Mouse (Mus musculus) erythroblast, embryonic 14.5 days (primary cell): ENCODE results near the gene Avil. TPM values are rescaled to one million over a fixed set of nuclear protein-coding genes. Genes with fewer than 3 reads are reported as not detected.

Experiments used
- H3K27me3 ChIP-seq: 2 replicates; pipeline ENCODE4 v1.6.1; 2012; ENCODE audit warnings: inconsistent platforms; ENCODE audit not compliant: control insufficient read depth
- H3K36me3 ChIP-seq: 2 replicates; pipeline ENCODE4 v1.6.1; 2012; ENCODE audit warnings: mild to moderate bottlenecking, inconsistent platforms; ENCODE audit not compliant: control insufficient read depth
- H3K4me1 ChIP-seq: 2 replicates; pipeline ENCODE4 v1.6.1; 2012; ENCODE audit warnings: inconsistent platforms; ENCODE audit not compliant: control insufficient read depth
- H3K4me3 ChIP-seq: replicated peaks from 2 replicates; pipeline ENCODE3; 2012; ENCODE audit warnings: moderate library complexity, mild to moderate bottlenecking, inconsistent platforms
- H3K9me3 ChIP-seq: 2 replicates; pipeline ENCODE4 v1.6.1; 2012; ENCODE audit warnings: low read length, inconsistent platforms, mixed read lengths; ENCODE audit not compliant: control insufficient read depth
- GATA1 ChIP-seq: IDR thresholded peaks from 2 replicates; pipeline ENCODE4 v1.6.1; 2012; ENCODE audit warnings: low read length, inconsistent platforms, mixed read lengths
- TAL1 ChIP-seq: IDR thresholded peaks from 3 replicates; pipeline ENCODE4 v1.6.1; 2012; ENCODE audit warnings: low read length, inconsistent platforms, mixed read lengths
- polyA plus RNA-seq: library from polyadenylated mRNA; stranded (reverse); fragments of >175 nt; gene quantifications from 2 replicates; pipeline ENCODE4 v1.2.3, GENCODE M21; 2012

Avil gene
- polyA plus RNA-seq, 1 experiment = 0.01 TPM

DNA sequence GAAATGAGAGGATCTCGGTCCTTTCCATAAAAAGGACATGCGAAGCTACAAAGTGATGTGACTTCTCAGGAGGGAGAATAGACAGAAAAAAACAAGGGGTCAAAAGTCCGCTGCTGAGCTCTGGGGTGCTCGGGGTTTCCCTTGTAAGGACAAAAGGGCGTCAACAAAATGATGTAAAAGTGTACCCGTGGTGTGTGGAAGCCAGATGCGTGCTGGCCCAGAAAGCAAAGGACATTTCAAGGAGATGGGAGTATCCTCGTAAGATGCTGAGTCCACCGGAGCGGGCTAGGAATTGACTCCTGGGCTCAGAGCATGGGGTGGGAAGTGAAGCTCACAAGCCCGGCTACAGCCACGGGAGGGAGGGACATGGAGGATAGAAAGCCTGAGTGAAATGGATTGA, 37.1 kb downstream of the Avil start:
- H3K9me3 ChIP-seq = peaks cover 4% of the 10 kb centered on the region
- no peaks in the 10 kb centered on the region for H3K36me3 ChIP-seq
- peaks cover 20% of the 10 kb centered on the region for H3K4me1 ChIP-seq
- no peak overlapping the region for H3K4me3 ChIP-seq
- no peak for TF ChIP-seq TAL1
- no peak for TF ChIP-seq GATA1
- peaks cover 56% of the 10 kb centered on the region for H3K27me3 ChIP-seq

DNA sequence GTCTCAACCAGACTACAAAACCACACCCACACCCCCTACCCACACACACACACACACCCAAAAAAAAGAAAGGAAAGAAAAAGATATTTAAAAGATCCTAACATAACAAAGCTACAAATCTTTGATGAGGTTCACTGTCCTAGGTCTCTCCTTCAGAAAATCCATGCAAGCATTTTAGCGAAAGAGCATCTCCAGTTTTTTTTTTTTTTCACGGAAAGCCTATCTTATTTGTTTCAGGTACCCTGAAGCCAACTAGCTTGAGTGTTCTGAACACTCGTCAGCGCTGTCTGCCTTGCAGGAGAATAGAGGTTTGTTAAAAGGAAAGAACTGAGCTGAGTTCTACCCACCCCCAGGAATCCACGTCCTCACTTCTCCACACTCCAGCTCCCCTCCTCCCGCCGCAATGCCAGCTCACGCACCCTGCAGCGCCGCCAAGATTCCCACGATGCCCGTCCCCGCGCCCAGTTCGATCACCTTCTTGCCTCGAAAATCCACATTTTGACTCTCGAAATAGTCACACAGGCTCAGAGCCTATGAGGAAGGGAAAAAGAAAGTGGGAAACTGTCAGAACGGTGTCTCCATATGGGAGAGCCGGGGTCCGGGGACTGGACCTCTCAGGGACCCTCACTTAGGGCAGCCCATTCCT, 40.2 kb downstream of the Avil start:
- Histone ChIP-seq H3K4me1 (peaks cover 27% of the 10 kb centered on the region), H3K9me3 (peaks cover 4% of the 10 kb centered on the region), H3K36me3 (peaks cover 16% of the 10 kb centered on the region), H3K27me3 (peaks cover 55% of the 10 kb centered on the region), H3K4me3 (peak overlapping the region; percentile 80)
- TF ChIP-seq GATA1 = no peak
- TF ChIP-seq TAL1 = no peak

DNA sequence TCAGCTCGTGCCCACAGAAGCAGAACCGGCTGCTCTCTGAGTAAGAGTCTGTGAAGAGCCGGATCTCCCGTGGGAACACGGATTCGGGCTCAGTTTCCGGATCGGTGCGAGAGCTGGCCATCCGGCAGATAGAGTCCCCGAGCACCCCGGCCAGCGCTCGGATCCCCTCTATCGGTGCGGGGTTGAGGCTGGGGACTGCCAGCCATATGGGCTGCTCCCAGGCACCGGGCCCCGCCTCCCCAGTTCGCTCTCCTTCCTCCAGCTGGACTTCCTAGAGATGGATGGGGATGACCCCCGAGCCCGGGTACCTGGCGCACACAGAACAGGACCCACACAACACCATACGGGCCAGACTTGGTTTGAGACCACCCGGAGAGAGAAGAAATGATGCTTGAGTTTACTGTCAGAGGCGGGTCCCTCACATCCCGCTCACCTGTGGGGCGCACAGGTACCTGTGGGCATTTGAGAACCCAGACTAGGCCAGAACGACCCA, 40.8 kb downstream of the Avil start, which contains the start of the genes Mettl1 and Eef1akmt3:
TSS of gene Mettl1 (plus strand) at position 141 of the 493 bp plus-strand sequence.
TSS of gene Eef1akmt3 (minus strand) at position 240 of the 493 bp plus-strand sequence.
- peaks cover 50% of the 10 kb centered on the region for H3K27me3 ChIP-seq
- TF ChIP-seq GATA1 (no peak), TAL1 (no peak)

DNA sequence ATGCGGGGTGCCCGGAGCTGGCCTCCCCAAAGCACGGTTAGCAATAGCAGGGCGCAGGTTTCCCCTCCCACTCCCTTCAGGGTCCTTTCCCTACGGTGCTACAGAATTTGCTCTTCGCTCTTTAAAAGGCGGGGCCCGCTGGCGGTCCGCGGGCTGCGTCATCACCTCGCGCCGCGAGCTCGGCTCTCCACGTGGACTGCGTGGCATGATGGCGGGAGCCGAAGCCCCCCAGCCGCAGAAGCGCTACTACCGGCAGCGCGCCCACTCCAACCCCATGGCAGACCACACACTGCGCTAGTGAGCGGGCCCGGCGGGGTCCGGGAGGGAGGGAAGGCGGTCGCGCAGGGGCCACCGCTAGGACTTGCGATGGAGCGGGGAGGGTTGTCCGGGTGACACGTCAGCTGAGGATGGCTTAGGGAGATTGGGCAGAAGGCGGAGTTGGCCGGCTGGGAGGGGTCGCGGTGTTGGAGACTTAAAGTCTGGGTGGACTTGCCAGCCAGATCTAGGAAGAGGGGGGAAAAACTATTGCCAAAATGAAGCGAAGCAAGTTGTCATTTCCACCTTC, 41.3 kb downstream of the Avil start:
- Histone ChIP-seq H3K9me3 (peaks cover 4% of the 10 kb centered on the region), H3K4me3 (peak overlapping the region; percentile 80), H3K36me3 (peaks cover 18% of the 10 kb centered on the region), H3K27me3 (peaks cover 47% of the 10 kb centered on the region), H3K4me1 (peaks cover 27% of the 10 kb centered on the region)
- TF ChIP-seq GATA1 = no peak

More for the DNA sequence above, 40.8 kb downstream of the Avil start, which contains the start of the genes Mettl1 and Eef1akmt3:
- H3K4me3 ChIP-seq = peak within 1 kb of the TSS; percentile 80
- H3K4me1 ChIP-seq = peaks cover 27% of the 10 kb centered on the region
- H3K36me3 ChIP-seq = peaks cover 18% of the 10 kb centered on the region
- peaks cover 4% of the 10 kb centered on the region for H3K9me3 ChIP-seq

DNA sequence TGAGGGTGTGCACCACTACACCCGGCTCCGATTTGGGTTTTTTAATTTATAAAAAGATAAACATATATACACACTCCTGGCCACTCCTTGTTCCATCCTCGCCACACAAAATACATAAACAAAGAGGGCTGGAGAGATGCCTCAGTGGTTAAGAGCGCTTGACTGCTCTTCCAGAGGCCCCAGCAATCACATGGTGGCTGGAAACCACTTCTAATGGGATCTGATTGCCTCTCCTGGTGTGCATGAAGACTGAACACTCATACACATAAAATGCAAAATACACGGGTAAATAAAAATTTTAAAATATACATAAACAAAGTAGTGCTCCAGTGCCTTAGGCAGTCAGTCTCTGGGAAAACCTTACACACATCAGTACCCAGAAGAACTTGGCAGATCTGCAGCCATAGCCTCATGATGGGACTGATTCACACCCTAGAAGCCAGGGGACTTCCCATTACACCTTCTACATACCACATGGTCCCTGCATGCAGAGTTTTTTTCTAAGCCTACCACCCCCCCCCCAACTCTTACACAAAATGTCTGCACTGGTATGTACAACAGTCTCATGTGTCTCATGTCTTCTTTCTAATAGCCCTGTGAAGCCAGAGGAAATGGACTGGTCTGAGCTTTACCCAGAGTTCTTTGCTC, 42.1 kb downstream of the Avil start:
- H3K4me1 ChIP-seq = peaks cover 27% of the 10 kb centered on the region
- no peak for TF ChIP-seq TAL1
- no peak for TF ChIP-seq GATA1
- H3K27me3 ChIP-seq = peaks cover 44% of the 10 kb centered on the region
- H3K36me3 ChIP-seq = peaks cover 18% of the 10 kb centered on the region
- peaks cover 4% of the 10 kb centered on the region for H3K9me3 ChIP-seq
- peak overlapping the region; percentile 80 for H3K4me3 ChIP-seq

DNA sequence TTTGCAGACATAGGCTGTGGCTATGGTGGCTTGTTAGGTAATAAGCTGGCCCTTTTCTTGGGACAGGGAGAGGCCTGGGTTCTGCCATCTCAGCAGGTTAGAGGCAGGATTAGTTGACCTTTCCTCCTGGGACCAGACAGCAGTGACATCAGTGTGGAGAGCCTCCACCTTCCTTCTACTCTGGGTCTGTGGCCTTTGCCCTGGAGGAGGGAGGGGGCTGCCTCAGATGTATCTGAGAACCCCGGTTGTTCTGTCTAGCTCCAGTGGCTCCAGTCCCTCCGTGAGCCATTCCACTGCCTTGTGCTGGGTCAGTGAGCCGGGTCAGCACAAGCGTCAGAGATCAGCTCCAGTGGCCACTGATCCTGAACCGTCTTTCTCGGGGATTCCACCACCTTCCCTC, 42.7 kb downstream of the Avil start:
- no peak for TF ChIP-seq TAL1
- no peak for TF ChIP-seq GATA1
- H3K9me3 ChIP-seq = peaks cover 4% of the 10 kb centered on the region
- peaks cover 45% of the 10 kb centered on the region for H3K27me3 ChIP-seq
- H3K4me3 ChIP-seq = no peak overlapping the region
- peaks cover 27% of the 10 kb centered on the region for H3K4me1 ChIP-seq
- peaks cover 18% of the 10 kb centered on the region for H3K36me3 ChIP-seq

DNA sequence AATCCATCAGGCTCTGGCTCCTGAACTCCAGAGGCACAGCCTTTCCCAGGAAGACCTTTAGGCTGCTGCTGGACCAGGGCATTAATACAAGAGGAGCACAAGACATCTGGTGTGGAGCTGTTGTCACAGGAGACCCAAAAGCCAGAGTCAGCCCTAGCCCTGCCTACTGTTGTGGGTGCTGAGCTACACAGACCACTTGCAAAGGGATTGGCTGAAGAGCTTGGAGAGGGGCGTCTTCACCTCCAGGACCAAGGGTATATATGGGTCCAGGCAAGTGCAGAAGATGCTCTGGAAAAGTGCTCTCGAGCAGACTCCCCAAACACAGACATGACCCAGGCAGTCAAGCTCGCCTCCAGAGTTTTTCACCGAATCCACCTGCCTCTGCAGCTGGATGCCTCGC, 47.4 kb downstream of the Avil start, which contains the start of gene Cyp27b1:
TSS of gene Cyp27b1 (plus strand) at position 297 of the 400 bp plus-strand sequence.
- peaks cover 3% of the 10 kb centered on the region for H3K4me1 ChIP-seq
- H3K4me3 ChIP-seq = no peak within 1 kb of the TSS
- H3K9me3 ChIP-seq = peaks cover 7% of the 10 kb centered on the region; the same call in 1 of the 2 replicates
- H3K36me3 ChIP-seq = peaks cover 18% of the 10 kb centered on the region
- peaks cover 55% of the 10 kb centered on the region for H3K27me3 ChIP-seq
- no peak for TF ChIP-seq GATA1
- no peak for TF ChIP-seq TAL1

DNA sequence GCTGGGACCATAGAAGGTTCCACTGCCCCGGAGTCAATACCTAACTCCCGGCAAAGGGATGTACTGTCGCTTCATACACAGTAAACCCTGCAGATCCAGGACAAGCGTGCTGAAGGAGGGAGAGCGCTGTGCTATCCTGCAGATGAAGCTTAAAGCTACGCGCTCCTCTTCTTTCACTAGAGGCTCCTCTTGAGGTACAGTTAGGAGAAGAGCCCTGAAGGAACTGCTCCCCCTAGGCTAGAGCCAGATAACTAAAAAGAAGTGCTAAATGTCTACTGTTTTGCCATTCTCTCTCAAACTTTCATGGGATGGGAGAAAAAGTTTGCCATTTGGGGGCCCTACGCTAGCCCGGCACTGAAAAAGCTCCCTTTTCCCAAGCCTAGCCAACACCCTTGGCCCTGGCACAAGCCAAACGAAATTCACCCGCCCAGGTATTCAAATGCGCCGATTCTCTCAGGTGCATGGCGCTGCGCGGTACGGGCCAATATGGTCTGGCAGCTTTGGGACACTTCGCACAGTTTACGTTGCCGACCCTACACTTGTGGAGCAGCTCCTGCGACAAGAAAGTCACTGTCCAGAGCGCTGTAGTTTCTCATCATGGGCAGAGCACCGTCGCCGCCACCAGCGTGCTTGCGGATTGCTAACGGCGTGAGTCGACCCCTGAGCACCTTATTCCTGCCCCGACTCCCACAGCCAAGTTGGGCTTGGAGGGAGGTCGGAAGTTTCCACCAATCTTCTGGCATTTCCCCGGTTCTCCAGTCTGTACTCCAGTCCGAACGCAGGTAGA, 48.3 kb downstream of the Avil start:
- Histone ChIP-seq H3K4me3 (no peak overlapping the region), H3K9me3 (peaks cover 7% of the 10 kb centered on the region; the same call in 1 of the 2 replicates), H3K27me3 (peaks cover 63% of the 10 kb centered on the region), H3K36me3 (peaks cover 12% of the 10 kb centered on the region), H3K4me1 (no peaks in the 10 kb centered on the region)
- TF ChIP-seq GATA1 (no peak), TAL1 (no peak)
